Mouse (Mus musculus) limb, embryonic 15.5 days (tissue): ENCODE results near the gene Myl6b. TPM values are rescaled to one million over a fixed set of nuclear protein-coding genes. Genes with fewer than 3 reads are reported as not detected.

Source experiments
- ATAC-seq: fragments of 200-750 bp; cut with Nextera tagmentation; 2 replicates; pipeline ENCODE4 v1.8.0; 2017; ENCODE audit warnings: low read depth, moderate TSS enrichment; ENCODE audit not compliant: insufficient number of reproducible peaks, low FRiP score, low TSS enrichment
- H3K27ac ChIP-seq: fragments of 300-500 bp; sonication (generic); 2 replicates; pipeline ENCODE4 v1.5.1; 2015; ENCODE audit warnings: moderate library complexity, mild to moderate bottlenecking, inconsistent platforms
- H3K27me3 ChIP-seq: fragments of 300-500 bp; sonication (generic); 2 replicates; pipeline ENCODE4 v1.6.1; 2015; ENCODE audit warnings: inconsistent platforms
- H3K36me3 ChIP-seq: fragments of 300-500 bp; sonication (generic); 2 replicates; pipeline ENCODE4 v1.6.1; 2015; ENCODE audit warnings: inconsistent platforms
- H3K4me1 ChIP-seq: fragments of 300-500 bp; sonication (generic); 2 replicates; pipeline ENCODE4 v1.6.1; 2015; ENCODE audit warnings: inconsistent platforms
- H3K4me2 ChIP-seq: fragments of 300-500 bp; sonication (generic); 2 replicates; pipeline ENCODE4 v1.6.1; 2015; ENCODE audit warnings: mild to moderate bottlenecking, inconsistent platforms
- H3K4me3 ChIP-seq: fragments of 300-500 bp; sonication (generic); 2 replicates; pipeline ENCODE4 v1.5.1; 2015; ENCODE audit warnings: mild to moderate bottlenecking, inconsistent platforms
- H3K9ac ChIP-seq: fragments of 300-500 bp; sonication (generic); 2 replicates; pipeline ENCODE4 v1.6.1; 2015; ENCODE audit warnings: inconsistent platforms
- H3K9me3 ChIP-seq: fragments of 300-500 bp; sonication (generic); 2 replicates; pipeline ENCODE4 v1.6.1; 2016; ENCODE audit warnings: inconsistent platforms
- WGBS: fragments of 180-500 bp; shearing (Covaris S2); methylation state at CpG from one replicate; pipeline ENCODE4 v1.1.7; 2015; 5-methylcytosine and 5-hydroxymethylcytosine counted together
- polyA plus RNA-seq: library from polyadenylated mRNA; unstranded; fragments of >200 nt; fragmentation: Nextera tagmentation; extraction: Ambion mirVana; gene quantifications from 2 replicates; pipeline ENCODE4 v1.2.1, GENCODE M21; 2015

Gene Myl6b
- polyA plus RNA-seq, 1 experiment from 2014 or later: 4.7 TPM

DNA sequence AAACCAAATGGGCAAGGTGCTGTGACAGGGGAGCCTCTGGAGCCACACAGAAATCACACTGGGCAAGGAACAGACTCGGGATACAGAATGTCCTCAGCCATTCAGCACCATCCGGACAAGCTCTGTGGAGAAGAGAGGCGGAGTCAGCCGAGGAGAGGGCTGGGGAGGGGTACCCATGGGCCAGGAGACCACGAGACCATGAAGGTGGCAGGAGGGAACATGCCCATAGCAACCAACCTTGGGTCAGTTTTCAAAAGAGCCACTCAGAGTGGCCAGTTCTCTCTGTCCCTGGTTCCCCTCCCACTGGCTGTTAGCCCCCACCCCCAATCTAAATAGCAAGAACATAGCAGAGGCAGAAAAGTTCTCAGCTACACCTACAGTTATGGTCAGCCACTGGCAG lies 7.6 kb downstream of the Myl6b start:
- ATAC-seq: no peak
- peaks cover 42% of the 10 kb centered on the region for H3K4me1 ChIP-seq
- no peak overlapping the region for H3K4me3 ChIP-seq

DNA sequence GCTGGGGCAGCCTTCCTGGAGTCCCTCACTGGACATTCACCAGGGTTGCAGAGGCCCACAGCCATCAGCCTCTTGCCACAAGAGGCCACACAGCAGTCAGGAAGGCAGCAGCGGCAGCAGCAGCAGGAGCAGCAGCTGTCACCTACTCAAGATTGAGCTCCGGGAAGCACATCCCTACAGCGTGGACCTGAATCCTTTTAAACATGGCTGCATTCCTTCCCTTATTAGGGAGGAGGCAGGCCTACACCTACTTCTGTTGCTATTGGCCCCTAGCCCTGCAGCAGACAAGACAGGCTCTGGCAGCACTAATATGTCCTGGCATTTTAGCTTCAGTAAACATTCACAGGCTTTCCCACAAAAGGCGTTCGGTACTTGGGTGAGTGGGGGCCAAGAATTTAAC lies 8.3 kb downstream of the Myl6b start:
- Histone ChIP-seq H3K4me3 (0 out of 2 replicates have a peak overlapping the region, but pooled peaks have one; percentile 3), H3K9me3 (no peaks in the 10 kb centered on the region), H3K4me2 (no peak overlapping the region), H3K9ac (no peak overlapping the region), H3K27ac (peak overlapping the region; percentile 75), H3K36me3 (peaks cover 65% of the 10 kb centered on the region), H3K27me3 (no peaks in the 10 kb centered on the region), H3K4me1 (peaks cover 40% of the 10 kb centered on the region)
- ATAC-seq: no peak
- WGBS: 43% methylated on average over 5 of the region's 5 CpGs

More for the DNA sequence above, 7.6 kb downstream of the Myl6b start:
- Histone ChIP-seq H3K4me2 (no peak overlapping the region), H3K27me3 (no peaks in the 10 kb centered on the region), H3K36me3 (peaks cover 59% of the 10 kb centered on the region), H3K9me3 (no peaks in the 10 kb centered on the region), H3K27ac (peak overlapping the region; percentile 100; the same call in 1 of the 2 replicates), H3K9ac (0 out of 2 replicates have a peak overlapping the region, but pooled peaks have one; percentile 20)
- WGBS: 42% methylated on average over 5 of the region's 5 CpGs

DNA sequence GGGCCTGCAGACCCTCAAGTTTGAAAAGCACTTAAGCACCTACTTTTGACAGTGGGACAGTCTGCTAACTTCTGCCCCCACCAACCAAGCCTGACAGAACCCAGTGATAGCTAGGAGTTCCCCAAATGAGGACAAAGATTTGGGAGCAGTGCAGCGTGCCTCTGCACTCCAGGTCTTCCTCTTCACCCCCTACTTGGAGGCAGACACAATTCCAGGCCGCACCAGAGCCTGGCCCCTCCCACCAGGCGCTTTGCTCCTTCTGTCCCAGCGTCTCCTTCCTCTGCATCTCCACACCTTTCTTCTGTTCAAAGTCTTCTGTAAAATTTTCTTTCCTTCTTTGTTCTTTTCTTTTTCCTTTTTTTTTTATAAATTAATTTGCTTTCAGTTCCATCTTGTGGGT lies 8.7 kb downstream of the Myl6b start:
- H3K27ac ChIP-seq: peak overlapping the region; percentile 75
- no peak for ATAC-seq
- H3K4me2 ChIP-seq: no peak overlapping the region
- H3K27me3 ChIP-seq: no peaks in the 10 kb centered on the region
- H3K4me1 ChIP-seq: peaks cover 35% of the 10 kb centered on the region
- no peaks in the 10 kb centered on the region for H3K9me3 ChIP-seq
- H3K9ac ChIP-seq: no peak overlapping the region
- no peak overlapping the region for H3K4me3 ChIP-seq
- peaks cover 65% of the 10 kb centered on the region for H3K36me3 ChIP-seq
- WGBS: 48% methylated on average over 4 of the region's 4 CpGs

- Histone ChIP-seq H3K9ac (no peak overlapping the region), H3K36me3 (peaks cover 68% of the 10 kb centered on the region), H3K4me3 (no peak overlapping the region), H3K4me2 (no peak overlapping the region), H3K27me3 (no peaks in the 10 kb centered on the region), H3K9me3 (no peaks in the 10 kb centered on the region), H3K4me1 (peaks cover 31% of the 10 kb centered on the region), H3K27ac (no peak overlapping the region; the same call in 1 of the 2 replicates)
- WGBS: 67% methylated on average over 5 of the region's 5 CpGs
- ATAC-seq: no peak
Observed at GRCm38 (mm10) chr10:128489380-128489779, 9.1 kb downstream of the Myl6b start.

- Histone ChIP-seq H3K27me3 (no peaks in the 10 kb centered on the region), H3K36me3 (peaks cover 74% of the 10 kb centered on the region), H3K9me3 (no peaks in the 10 kb centered on the region), H3K27ac (0 out of 2 replicates have a peak overlapping the region, but pooled peaks have one; percentile 24), H3K9ac (no peak overlapping the region), H3K4me2 (no peak overlapping the region), H3K4me3 (no peak overlapping the region), H3K4me1 (peaks cover 31% of the 10 kb centered on the region)
- 76% methylated on average over 4 of the region's 4 CpGs for WGBS
- ATAC-seq: no peak
Observed at GRCm38 (mm10) chr10:128488776-128489175, 9.7 kb downstream of the Myl6b start.

GRCm38 (mm10) chr10:128487861-128488712 lies 10.4 kb downstream of the Myl6b start:
- Histone ChIP-seq H3K27me3 (no peaks in the 10 kb centered on the region), H3K4me1 (peaks cover 31% of the 10 kb centered on the region), H3K9me3 (no peaks in the 10 kb centered on the region), H3K9ac (no peak overlapping the region), H3K27ac (0 out of 2 replicates have a peak overlapping the region, but pooled peaks have one; percentile 24), H3K4me3 (no peak overlapping the region), H3K36me3 (peaks cover 81% of the 10 kb centered on the region), H3K4me2 (no peak overlapping the region)
- ATAC-seq: no peak
- WGBS: 90% methylated on average over 22 of the region's 22 CpGs

- H3K4me1 ChIP-seq: peaks cover 19% of the 10 kb centered on the region
- H3K4me3 ChIP-seq: no peak overlapping the region
- WGBS: 85% methylated on average over 7 of the region's 7 CpGs
- ATAC-seq: no peak
- H3K27ac ChIP-seq: no peak overlapping the region
- no peak overlapping the region for H3K9ac ChIP-seq
- H3K27me3 ChIP-seq: no peaks in the 10 kb centered on the region
- no peak overlapping the region for H3K4me2 ChIP-seq
- peaks cover 92% of the 10 kb centered on the region for H3K36me3 ChIP-seq
- no peaks in the 10 kb centered on the region for H3K9me3 ChIP-seq
Observed at GRCm38 (mm10) chr10:128486370-128486769, 12.1 kb downstream of the Myl6b start.

DNA sequence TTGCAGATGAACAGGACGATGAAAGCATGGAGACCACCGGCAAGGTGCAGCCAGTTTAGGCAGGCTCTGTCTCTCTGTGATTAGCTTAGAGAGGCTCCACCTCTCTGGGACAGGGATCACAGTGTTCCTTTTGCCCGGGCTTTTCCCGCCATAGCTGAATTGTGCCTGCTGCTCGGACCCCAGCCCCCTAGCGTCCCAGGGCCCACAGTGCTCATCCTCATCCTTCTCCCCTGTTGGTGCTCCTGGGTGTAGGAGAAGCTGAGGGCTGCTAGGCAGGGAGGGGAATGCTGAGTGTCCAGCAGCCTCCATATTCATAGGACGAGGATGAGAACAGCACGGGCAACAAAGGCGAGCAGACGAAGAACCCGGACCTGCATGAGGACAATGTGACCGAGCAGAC lies 24.1 kb downstream of the Myl6b start:
- H3K27ac ChIP-seq: no peak overlapping the region
- no peaks in the 10 kb centered on the region for H3K27me3 ChIP-seq
- H3K4me3 ChIP-seq: no peak overlapping the region
- 89% methylated on average over 12 of the region's 12 CpGs for WGBS
- no peaks in the 10 kb centered on the region for H3K4me1 ChIP-seq
- H3K9ac ChIP-seq: no peak overlapping the region
- no peak for ATAC-seq
- no peaks in the 10 kb centered on the region for H3K9me3 ChIP-seq
- H3K4me2 ChIP-seq: no peak overlapping the region
- H3K36me3 ChIP-seq: peaks cover 88% of the 10 kb centered on the region

GRCm38 (mm10) chr10:128460270-128460630 lies 38.2 kb downstream of the Myl6b start:
- peak overlapping the region; percentile 66 for H3K4me2 ChIP-seq
- no peaks in the 10 kb centered on the region for H3K9me3 ChIP-seq
- peak overlapping the region; percentile 95; the same call in 1 of the 2 replicates for H3K9ac ChIP-seq
- H3K27ac ChIP-seq: peak overlapping the region; percentile 96
- peaks cover 13% of the 10 kb centered on the region for H3K4me1 ChIP-seq
- WGBS: 2% methylated on average over 5 of the region's 5 CpGs
- ATAC-seq: no peak
- peaks cover 37% of the 10 kb centered on the region for H3K36me3 ChIP-seq
- no peaks in the 10 kb centered on the region for H3K27me3 ChIP-seq
- peak overlapping the region; percentile 88 for H3K4me3 ChIP-seq

DNA sequence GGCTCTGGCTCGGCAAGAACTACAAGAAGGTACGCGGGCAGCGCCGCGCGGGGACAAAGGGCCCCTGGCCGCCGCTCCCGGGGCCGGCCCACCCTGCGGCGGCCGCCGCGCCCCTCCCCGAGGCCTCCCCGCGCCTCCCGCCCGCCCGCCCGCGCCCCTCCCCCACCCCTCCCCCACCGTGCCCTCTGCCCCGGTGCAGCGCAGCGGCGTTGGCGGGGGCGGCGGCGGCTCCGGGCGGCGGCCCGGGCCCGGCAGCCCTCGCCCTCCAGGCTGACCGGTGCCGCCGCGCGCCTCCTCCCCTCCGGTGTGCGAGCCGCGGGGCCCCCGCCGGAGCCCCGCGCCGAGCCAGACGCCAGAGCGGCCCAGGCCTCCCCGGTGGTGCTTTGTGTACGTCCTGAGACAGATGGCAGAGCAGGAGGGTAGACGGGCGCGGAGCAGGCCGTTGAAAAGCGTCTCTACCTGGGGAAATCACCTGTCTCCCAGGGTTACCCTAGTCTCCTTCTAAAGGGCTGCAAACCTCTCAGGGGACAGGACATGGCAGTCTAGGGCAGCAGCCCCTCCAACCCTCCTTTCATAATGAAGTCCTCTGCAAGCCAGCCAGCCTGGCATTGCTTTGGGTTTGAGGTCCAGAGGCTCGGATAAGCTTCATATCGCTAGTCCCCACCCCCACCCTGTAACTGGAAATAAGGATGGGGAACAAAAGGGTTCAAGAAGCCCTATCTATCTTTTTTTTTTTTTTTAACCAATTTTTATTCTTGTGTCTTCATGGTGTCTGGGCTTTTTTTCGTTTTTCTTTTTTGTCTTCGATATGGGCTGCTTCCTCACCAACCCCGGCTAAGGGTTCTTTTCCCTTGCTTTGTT lies 38.8 kb downstream of the Myl6b start:
- ATAC-seq: peak; percentile 17; the same call in 1 of the 2 replicates

GRCm38 (mm10) chr10:128458719-128459408 lies 39.6 kb downstream of the Myl6b start, which contains the start of gene Smarcc2:
Smarcc2 (plus strand) TSS chr10:128459248.
- Histone ChIP-seq H3K4me2 (peak within 1 kb of the TSS; percentile 66), H3K36me3 (peaks cover 25% of the 10 kb centered on the region), H3K4me1 (peaks cover 13% of the 10 kb centered on the region), H3K4me3 (peak within 1 kb of the TSS; percentile 88), H3K9ac (peak within 1 kb of the TSS; percentile 95), H3K27ac (peak within 1 kb of the TSS; percentile 96), H3K9me3 (no peaks in the 10 kb centered on the region), H3K27me3 (no peaks in the 10 kb centered on the region)
- ATAC-seq: peak; percentile 84
- under 1% methylated on average over 58 of the region's 86 CpGs for WGBS

More for the DNA sequence above, 38.8 kb downstream of the Myl6b start:
- H3K9me3 ChIP-seq: no peaks in the 10 kb centered on the region
- H3K36me3 ChIP-seq: peaks cover 32% of the 10 kb centered on the region
- peaks cover 13% of the 10 kb centered on the region for H3K4me1 ChIP-seq
- peak overlapping the region; percentile 88 for H3K4me3 ChIP-seq
- peak overlapping the region; percentile 96 for H3K27ac ChIP-seq
- H3K27me3 ChIP-seq: no peaks in the 10 kb centered on the region
- under 1% methylated on average over 43 of the region's 67 CpGs for WGBS
- H3K4me2 ChIP-seq: peak overlapping the region; percentile 66
- H3K9ac ChIP-seq: peak overlapping the region; percentile 95
